Mouse (Mus musculus) embryonic facial prominence, embryonic 11.5 days (tissue): ENCODE measurements around the gene Ranbp9. TPM values are rescaled to one million over a fixed set of nuclear protein-coding genes. Genes with fewer than 3 reads are reported as not detected.

Experiments
- ATAC-seq: fragments of 200-750 bp; cut with Nextera tagmentation; replicated peaks from 2 replicates; pipeline ENCODE4 v1.8.0; 2017; ENCODE audit warnings: low read depth; ENCODE audit not compliant: insufficient number of reproducible peaks, low FRiP score, low TSS enrichment
- DNase-seq: peaks from one replicate; pipeline ENCODE4 v3.0.0-alpha.2; 2015; ENCODE audit warnings: low spot score
- H3K27ac ChIP-seq: fragments of 300-500 bp; sonication (generic); replicated peaks from 2 replicates; pipeline ENCODE4 v1.5.1; 2014; ENCODE audit warnings: mild to moderate bottlenecking, low read depth, low read length, control low read depth
- H3K27me3 ChIP-seq: fragments of 300-500 bp; sonication (generic); 2 replicates; pipeline ENCODE4 v1.6.1; 2014; ENCODE audit warnings: mild to moderate bottlenecking, low read length, moderate library complexity, mixed read lengths; ENCODE audit not compliant: control insufficient read depth, insufficient read depth
- H3K36me3 ChIP-seq: fragments of 300-500 bp; sonication (generic); replicated peaks from 2 replicates; pipeline ENCODE4 v1.6.1; 2014; ENCODE audit warnings: low read depth, mild to moderate bottlenecking, low read length, moderate library complexity, mixed read lengths; ENCODE audit not compliant: control insufficient read depth, insufficient read depth
- H3K4me1 ChIP-seq: fragments of 300-500 bp; sonication (generic); 2 replicates; pipeline ENCODE4 v1.6.1; 2014; ENCODE audit warnings: low read length, mixed read lengths; ENCODE audit not compliant: control insufficient read depth, insufficient read depth
- H3K4me2 ChIP-seq: fragments of 300-500 bp; sonication (generic); 2 replicates; pipeline ENCODE4 v1.6.1; 2014; ENCODE audit warnings: low read depth, mild to moderate bottlenecking, control low read depth, low read length, moderate library complexity
- H3K4me3 ChIP-seq: fragments of 300-500 bp; sonication (generic); 2 replicates; pipeline ENCODE4 v1.5.1; 2014; ENCODE audit warnings: low read depth, low read length, control low read depth
- H3K9ac ChIP-seq: fragments of 300-500 bp; sonication (generic); replicated peaks from 2 replicates; pipeline ENCODE4 v1.6.1; 2014; ENCODE audit warnings: mild to moderate bottlenecking, control low read depth, low read length
- H3K9me3 ChIP-seq: fragments of 300-500 bp; sonication (generic); replicated peaks from 2 replicates; pipeline ENCODE4 v1.6.1; 2016; ENCODE audit warnings: mild to moderate bottlenecking, low read length, inconsistent platforms, mixed read lengths; ENCODE audit not compliant: control insufficient read depth
- WGBS: fragments of 180-500 bp; shearing (Covaris S2); extraction: QIAGEN DNeasy Blood & Tissue Kit; methylation state at CpG from one replicate; pipeline ENCODE4 v1.1.7; 2014; 5-methylcytosine and 5-hydroxymethylcytosine counted together
- polyA plus RNA-seq: library from polyadenylated mRNA; unstranded; fragments of >200 nt; fragmentation: Nextera tagmentation; extraction: Ambion mirVana; gene quantifications from 2 replicates; pipeline ENCODE4 v1.2.1, GENCODE M21; 2014

Ranbp9 gene
- polyA plus RNA-seq, 1 experiment from 2014 or later, result 14.9 TPM

DNA sequence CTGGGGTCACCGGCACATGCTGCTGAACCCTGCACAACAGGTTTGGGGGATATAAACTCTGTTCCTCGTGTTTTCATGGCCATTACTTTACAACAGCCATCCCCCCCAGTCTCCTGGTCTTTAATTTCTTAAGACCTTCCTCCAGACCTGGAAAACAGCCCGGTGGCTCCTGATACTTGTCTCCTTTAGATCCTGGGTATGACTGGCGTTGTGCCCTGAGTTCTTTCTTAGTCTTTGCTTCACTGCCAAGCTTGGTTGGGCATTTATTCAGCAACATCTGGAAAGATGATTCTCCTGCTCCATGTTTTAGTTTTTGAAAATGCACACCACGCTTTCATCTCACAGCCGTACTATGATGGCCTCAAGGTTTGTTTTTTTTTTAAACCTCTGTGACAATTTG lies 38.2 kb upstream of the Ranbp9 start:
- no peaks in the 10 kb centered on the region for H3K36me3 ChIP-seq
- H3K4me1 ChIP-seq, result no peaks in the 10 kb centered on the region
- no peak overlapping the region for H3K4me3 ChIP-seq
- no peaks in the 10 kb centered on the region for H3K27me3 ChIP-seq
- ATAC-seq (no peak), DNase-seq (no peak)
- H3K4me2 ChIP-seq, result no peak overlapping the region
- WGBS, result 78% methylated on average over 6 of the region's 6 CpGs
- no peak overlapping the region for H3K27ac ChIP-seq
- H3K9ac ChIP-seq, result no peak overlapping the region
- no peaks in the 10 kb centered on the region for H3K9me3 ChIP-seq

DNA sequence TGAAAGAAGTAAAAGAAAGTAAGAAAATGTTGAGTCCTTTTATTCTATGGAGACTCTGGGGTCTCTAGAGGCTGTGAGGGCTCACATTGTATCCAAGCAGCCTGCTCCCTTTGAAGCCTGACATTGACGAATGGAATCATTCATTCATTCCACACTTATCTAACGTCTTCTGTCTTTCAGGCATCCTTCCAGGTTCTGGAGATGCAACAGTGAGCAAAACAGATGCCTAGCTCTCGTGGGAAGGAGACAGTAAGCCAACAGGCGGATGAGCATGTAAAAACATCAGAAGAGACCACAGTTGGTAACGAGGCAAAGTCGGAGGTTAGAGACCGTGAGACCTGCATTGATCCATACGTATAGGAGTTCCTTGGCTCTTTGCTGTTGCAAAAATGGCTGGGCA lies 36.3 kb upstream of the Ranbp9 start:
- DNase-seq, result no peak
- Histone ChIP-seq H3K9me3 (no peaks in the 10 kb centered on the region), H3K27ac (no peak overlapping the region), H3K9ac (no peak overlapping the region), H3K4me3 (no peak overlapping the region), H3K27me3 (no peaks in the 10 kb centered on the region), H3K4me2 (no peak overlapping the region), H3K36me3 (no peaks in the 10 kb centered on the region), H3K4me1 (no peaks in the 10 kb centered on the region)
- 77% methylated on average over 8 of the region's 8 CpGs for WGBS
- no peak for ATAC-seq

DNA sequence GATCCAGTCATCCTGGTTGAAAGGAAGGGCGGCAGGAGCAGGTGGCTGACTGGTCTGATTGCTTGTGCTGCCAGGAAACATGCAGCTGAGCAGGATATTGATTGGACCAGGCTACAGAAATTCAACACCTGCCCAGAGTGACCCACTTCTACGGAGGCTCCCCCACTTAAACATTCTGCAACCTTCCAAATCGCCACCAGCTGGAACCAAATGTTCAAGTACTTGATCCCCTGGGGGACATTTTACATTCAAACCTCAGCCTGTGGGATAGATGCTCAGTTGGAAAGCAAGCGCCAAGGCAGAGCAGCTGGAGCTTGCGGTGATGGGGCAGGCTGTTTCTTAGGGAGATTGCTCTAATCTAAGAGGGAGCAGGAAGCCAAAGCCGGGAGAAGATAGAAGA lies 35.8 kb upstream of the Ranbp9 start:
- H3K27ac ChIP-seq, result no peak overlapping the region
- H3K4me2 ChIP-seq, result no peak overlapping the region
- 50% methylated on average over 6 of the region's 6 CpGs for WGBS
- H3K4me3 ChIP-seq, result no peak overlapping the region
- H3K4me1 ChIP-seq, result no peaks in the 10 kb centered on the region
- no peaks in the 10 kb centered on the region for H3K9me3 ChIP-seq
- ATAC-seq, result no peak
- H3K36me3 ChIP-seq, result no peaks in the 10 kb centered on the region
- no peaks in the 10 kb centered on the region for H3K27me3 ChIP-seq
- no peak for DNase-seq
- no peak overlapping the region for H3K9ac ChIP-seq

DNA sequence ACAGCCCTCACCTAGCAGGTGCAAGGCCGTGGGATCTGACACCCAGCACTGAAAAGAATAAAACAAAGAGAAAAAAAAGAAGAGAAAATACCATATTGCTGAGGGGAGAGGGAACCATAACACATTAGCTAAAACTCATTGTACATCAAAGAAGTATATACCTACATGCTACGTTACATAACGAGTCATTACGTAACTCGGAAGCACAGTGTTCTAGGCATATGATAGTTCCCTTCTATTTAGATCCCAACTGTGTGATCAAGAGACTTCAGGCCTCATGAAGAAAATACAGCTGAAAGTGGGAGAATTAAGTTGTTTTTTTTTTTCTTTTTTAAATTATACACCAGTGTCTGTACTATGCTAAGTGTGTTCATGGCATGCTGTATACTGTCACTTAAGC lies 35.0 kb upstream of the Ranbp9 start:
- Histone ChIP-seq H3K4me1 (no peaks in the 10 kb centered on the region), H3K27ac (no peak overlapping the region), H3K4me3 (no peak overlapping the region), H3K9ac (no peak overlapping the region), H3K27me3 (no peaks in the 10 kb centered on the region), H3K4me2 (no peak overlapping the region), H3K9me3 (no peaks in the 10 kb centered on the region), H3K36me3 (no peaks in the 10 kb centered on the region)
- ATAC-seq (no peak), DNase-seq (no peak)
- 89% methylated on average over 5 of the region's 5 CpGs for WGBS

DNA sequence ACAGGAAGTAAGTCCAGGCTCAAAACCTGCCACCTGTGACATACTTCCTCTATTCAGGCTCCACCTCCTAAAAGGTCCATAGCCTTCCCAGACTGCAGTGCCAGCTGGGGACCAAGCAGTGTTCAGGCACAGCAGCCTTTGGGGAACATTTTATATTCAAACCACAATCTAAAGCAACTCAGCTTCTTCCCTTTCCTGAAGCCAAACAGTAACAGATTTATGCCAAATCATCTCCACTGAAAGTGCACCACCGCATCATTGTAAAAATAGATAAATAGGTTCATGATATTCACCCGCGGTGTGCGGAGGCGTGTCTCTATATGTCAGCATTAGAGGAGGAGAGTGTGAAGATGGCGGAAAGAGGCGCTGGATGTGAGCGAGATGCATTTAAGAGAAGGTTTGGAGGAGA lies 33.9 kb upstream of the Ranbp9 start:
- Histone ChIP-seq H3K9me3 (no peaks in the 10 kb centered on the region), H3K9ac (no peak overlapping the region), H3K27me3 (no peaks in the 10 kb centered on the region), H3K36me3 (no peaks in the 10 kb centered on the region), H3K4me1 (no peaks in the 10 kb centered on the region), H3K27ac (no peak overlapping the region), H3K4me2 (no peak overlapping the region), H3K4me3 (no peak overlapping the region)
- WGBS, result 77% methylated on average over 8 of the region's 8 CpGs
- DNase-seq, result no peak
- ATAC-seq, result no peak

DNA sequence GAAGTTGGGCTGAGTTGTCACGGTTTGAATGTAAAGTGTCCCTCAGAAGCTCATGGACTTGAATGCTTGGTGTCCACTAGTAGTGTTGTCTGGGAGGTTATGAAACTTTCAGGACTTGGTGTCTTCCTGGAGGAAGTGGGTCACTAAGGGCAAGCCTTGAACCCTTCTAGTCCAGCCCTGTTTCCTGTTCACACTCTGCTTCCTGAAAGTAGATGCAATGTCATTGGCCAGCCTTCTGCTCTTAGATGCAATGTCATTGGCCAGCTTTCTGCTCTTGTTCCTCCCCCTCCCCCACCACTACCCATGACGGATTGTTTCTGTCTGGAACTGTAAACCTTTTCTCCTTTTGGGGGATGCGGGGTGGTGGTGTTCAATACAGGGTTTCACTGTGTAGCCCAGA lies 31.7 kb upstream of the Ranbp9 start:
- no peak for ATAC-seq
- Histone ChIP-seq H3K27ac (no peak overlapping the region), H3K4me1 (no peaks in the 10 kb centered on the region), H3K9me3 (no peaks in the 10 kb centered on the region), H3K4me2 (no peak overlapping the region), H3K9ac (no peak overlapping the region), H3K27me3 (no peaks in the 10 kb centered on the region), H3K36me3 (no peaks in the 10 kb centered on the region), H3K4me3 (no peak overlapping the region)
- 92% methylated on average over 3 of the region's 3 CpGs for WGBS
- DNase-seq, result no peak

DNA sequence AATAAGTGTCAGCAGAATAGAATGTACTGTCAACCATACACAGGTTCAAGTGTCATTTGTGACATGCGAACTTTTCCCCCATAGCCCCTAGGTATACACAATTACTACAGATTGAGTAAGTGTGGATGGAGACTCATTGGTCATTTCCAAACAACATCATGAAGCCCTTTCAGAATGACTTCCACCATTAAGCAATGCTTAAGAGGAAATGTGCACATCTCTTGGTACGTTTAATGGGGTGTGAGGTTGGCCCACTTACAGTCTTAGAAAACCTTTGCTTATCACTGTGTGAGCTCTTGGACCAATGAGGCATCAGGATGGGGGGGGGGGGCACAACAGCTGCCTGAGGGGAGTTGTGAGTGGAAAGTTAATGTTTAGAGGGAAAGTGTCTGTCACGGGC lies 24.7 kb upstream of the Ranbp9 start:
- H3K36me3 ChIP-seq, result no peaks in the 10 kb centered on the region
- no peak for ATAC-seq
- DNase-seq, result no peak
- no peaks in the 10 kb centered on the region for H3K4me1 ChIP-seq
- no peak overlapping the region for H3K9ac ChIP-seq
- no peak overlapping the region for H3K27ac ChIP-seq
- H3K4me2 ChIP-seq, result no peak overlapping the region
- 94% methylated on average over 3 of the region's 3 CpGs for WGBS
- no peaks in the 10 kb centered on the region for H3K27me3 ChIP-seq
- no peak overlapping the region for H3K4me3 ChIP-seq
- no peaks in the 10 kb centered on the region for H3K9me3 ChIP-seq

DNA sequence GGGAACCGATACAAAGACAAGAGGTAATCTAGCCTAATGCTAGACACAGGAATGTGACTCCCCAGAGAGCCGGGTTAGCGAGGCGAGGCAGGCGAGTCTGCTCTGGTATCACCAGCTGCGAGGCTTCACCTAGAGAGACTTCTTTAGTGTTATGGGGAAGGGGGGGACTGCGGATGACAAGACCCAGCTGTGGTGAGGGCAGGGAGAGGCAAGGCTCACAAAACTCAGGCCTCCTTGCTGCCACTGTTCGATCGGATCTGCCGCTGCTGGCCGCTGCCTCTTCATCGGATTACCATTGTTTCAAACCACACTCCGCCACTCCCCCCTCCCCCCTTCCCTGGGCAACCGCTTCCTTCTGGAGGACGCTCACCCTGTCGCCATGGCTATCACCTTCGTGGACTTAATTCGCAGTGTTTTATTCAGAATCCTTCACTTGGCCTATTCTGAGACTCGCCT lies 22.3 kb upstream of the Ranbp9 start:
- Histone ChIP-seq H3K4me1 (no peaks in the 10 kb centered on the region), H3K9me3 (no peaks in the 10 kb centered on the region), H3K4me3 (peak overlapping the region; percentile 26), H3K27ac (peak overlapping the region; percentile 44; the same call in 1 of the 2 replicates), H3K9ac (peak overlapping the region; percentile 64), H3K36me3 (no peaks in the 10 kb centered on the region), H3K4me2 (peak overlapping the region; percentile 57), H3K27me3 (no peaks in the 10 kb centered on the region)
- 0% methylated on average over 19 of the region's 19 CpGs for WGBS
- peak; percentile 74 for ATAC-seq
- peak; percentile 73 for DNase-seq
